Mouse (Mus musculus): ENCODE data around the gene Asb15.

GRCm38 (mm10) chr6:24514552-24515284 is 13.2 kb upstream of the Asb15 start, which contains the start of gene Iqub:
- no peak for TF ChIP-seq CTCF (IDR thresholded peaks at IDR 0.05; ENCODE audit: borderline replicate concordance, insufficient read depth, low read length)
- TF ChIP-seq POLR2A (IDR thresholded peaks at IDR 0.05; ENCODE audit: low read depth, low read length), result no peak

All from embryonic fibroblast, embryonic 13.5 days (primary cell).